Mouse (Mus musculus) forelimb bud, embryonic 11.5 days (tissue): ENCODE results near the gene Rps2.
A peak's percentile ranks its signal among the peaks of the same experiment; 100 is the strongest.
"Not testable (repeated sequence)": the region's sequence is repeated elsewhere in the genome, so short reads cannot be mapped to it uniquely, and the experiment has no call there.

Experiments used
- DNase-seq: peaks from one replicate; pipeline ENCODE4 v3.0.0-alpha.2; 2012; ENCODE audit warnings: low read depth, low spot score

Gene Rps2

GRCm38 (mm10) chr17:24717943-24718342 is at the start of gene Rps2, which contains the start of gene Rnf151:
TSS of gene Rps2 (plus strand) at chr17:24718116.
TSS of gene Rnf151 (minus strand) at chr17:24718063.
- no peak for DNase-seq

GRCm38 (mm10) chr17:24669214-24669544 is 48.7 kb upstream of the Rps2 start:
- not testable (repeated sequence) for DNase-seq

- DNase-seq = peak; percentile 94
These were observed 48.2 kb upstream of the Rps2 start, which contains the start of gene Zfp598 for GRCm38 (mm10) chr17:24669545-24670245. TSS of gene Zfp598 (plus strand) at chr17:24669687.

GRCm38 (mm10) chr17:24670246-24670844 is 47.6 kb upstream of the Rps2 start:
- no peak for DNase-seq

- DNase-seq = no peak
These were observed 46.6 kb upstream of the Rps2 start for GRCm38 (mm10) chr17:24671346-24671745.

GRCm38 (mm10) chr17:24672141-24672540 is 45.8 kb upstream of the Rps2 start:
- no peak for DNase-seq

- no peak for DNase-seq
These were observed 43.6 kb upstream of the Rps2 start for GRCm38 (mm10) chr17:24674277-24674676.

GRCm38 (mm10) chr17:24676187-24676586 is 41.7 kb upstream of the Rps2 start:
- DNase-seq = peak; percentile 85

- no peak for DNase-seq
These were observed 41.0 kb upstream of the Rps2 start for GRCm38 (mm10) chr17:24676877-24677276.

- no peak for DNase-seq
These were observed 40.3 kb upstream of the Rps2 start for GRCm38 (mm10) chr17:24677500-24678080.

- DNase-seq = no peak
These were observed 31.4 kb upstream of the Rps2 start for GRCm38 (mm10) chr17:24686514-24686913.

GRCm38 (mm10) chr17:24687146-24687595 is 30.7 kb upstream of the Rps2 start:
- DNase-seq = no peak

GRCm38 (mm10) chr17:24687599-24687998 is 30.3 kb upstream of the Rps2 start:
- DNase-seq = no peak

- DNase-seq = no peak
These were observed 28.4 kb upstream of the Rps2 start, which contains the start of gene Syngr3 for GRCm38 (mm10) chr17:24689251-24690081. TSS of gene Syngr3 (minus strand) at chr17:24689955.

- DNase-seq = no peak
These were observed 25.5 kb upstream of the Rps2 start for GRCm38 (mm10) chr17:24692385-24692784.

- no peak for DNase-seq
These were observed 22.4 kb upstream of the Rps2 start for GRCm38 (mm10) chr17:24695326-24696010.

GRCm38 (mm10) chr17:24696011-24696697 is 21.8 kb upstream of the Rps2 start, which contains the start of the genes Gfer and Noxo1:
TSS of gene Gfer (minus strand) at chr17:24696156.
TSS of gene Noxo1 (plus strand) at chr17:24696234.
- peak; percentile 83 for DNase-seq

GRCm38 (mm10) chr17:24697985-24698384 is 19.9 kb upstream of the Rps2 start:
- DNase-seq = no peak

GRCm38 (mm10) chr17:24698715-24699114 is 19.2 kb upstream of the Rps2 start:
- no peak for DNase-seq

- no peak for DNase-seq
These were observed 18.4 kb upstream of the Rps2 start for GRCm38 (mm10) chr17:24699473-24699872.

GRCm38 (mm10) chr17:24701251-24701650 is 16.7 kb upstream of the Rps2 start:
- no peak for DNase-seq
